Mouse (Mus musculus): ENCODE results near the gene Fam185a. TPM values are rescaled to one million over a fixed set of nuclear protein-coding genes. Genes with fewer than 3 reads are reported as not detected.

Fam185a gene
- 10 to 100 TPM; 11.5 to 12.9 TPM for total RNA-seq (2021)
- long read RNA-seq, experiment 1, transcript Fam185a-201 (8 exons, 3,027 nt) = major isoform, 24 of 24 reads
- long read RNA-seq, experiment 1, partial matches to known transcripts = 0 of 24 reads
- long read RNA-seq, experiment 1, other reads (novel, unspliced or antisense) = 0 of 24 reads
- long read RNA-seq, experiment 2, transcript Fam185a-201 (8 exons, 3,027 nt) = major isoform, 17 of 20 reads
- long read RNA-seq, experiment 2, partial matches to known transcripts = 0 of 20 reads
- long read RNA-seq, experiment 2, other reads (novel, unspliced or antisense) = 3 of 20 reads

DNA sequence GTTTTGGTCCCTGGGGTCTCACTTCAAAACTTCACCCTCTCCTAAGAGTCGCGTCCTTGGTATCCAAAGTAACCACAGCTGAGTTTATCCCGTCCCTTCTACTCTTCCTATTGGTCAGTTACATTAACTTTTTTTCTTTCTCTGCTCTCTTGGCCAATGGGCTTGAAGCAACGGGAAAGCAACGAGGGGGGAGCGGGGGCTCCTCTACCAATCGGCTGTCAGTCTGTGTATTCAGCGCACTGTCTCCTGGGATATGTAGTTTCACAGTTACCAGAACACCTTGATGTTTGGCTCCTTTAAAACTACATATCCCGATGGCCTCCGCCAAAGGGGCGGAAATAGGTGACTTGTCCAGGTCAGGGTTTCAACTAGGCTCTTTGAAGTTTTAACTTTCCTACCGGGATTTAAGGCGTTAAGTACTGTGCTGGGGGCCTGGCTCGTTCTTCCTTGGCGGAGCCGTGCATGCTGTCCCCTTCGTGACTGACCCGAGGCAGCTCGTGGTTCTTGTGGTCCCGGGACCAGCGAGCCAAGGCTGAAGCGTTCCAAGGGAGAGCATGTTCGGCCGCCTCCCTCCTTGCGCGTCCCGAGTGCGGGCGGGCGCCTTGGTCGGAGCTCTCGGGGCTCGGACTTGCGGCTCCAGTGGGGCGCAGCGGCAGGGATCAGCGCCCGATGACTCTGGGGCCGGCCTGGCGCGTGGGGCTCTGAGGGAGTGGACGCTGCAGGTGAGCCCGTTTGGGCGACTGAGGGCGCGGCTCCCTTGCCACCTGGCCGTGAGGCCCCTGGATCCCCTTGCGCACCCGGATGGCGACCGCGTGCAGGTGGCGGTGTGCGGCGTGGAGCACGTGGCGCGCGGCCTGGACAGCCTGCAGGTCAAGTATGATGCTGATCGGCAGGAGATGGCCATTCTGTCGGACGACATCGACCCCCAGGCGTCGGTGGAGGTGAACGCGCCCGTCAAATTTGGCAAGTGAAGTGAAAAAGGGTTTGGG, at the start of gene Fam185a, which contains the start of gene Ccdc146:
Fam185a (plus strand) TSS at position 345 of the 989 bp plus-strand sequence.
Ccdc146 (minus strand) TSS at position 64 of the 989 bp plus-strand sequence.
- intact Hi-C loops (cut with DNase I) = no loop called here

DNA sequence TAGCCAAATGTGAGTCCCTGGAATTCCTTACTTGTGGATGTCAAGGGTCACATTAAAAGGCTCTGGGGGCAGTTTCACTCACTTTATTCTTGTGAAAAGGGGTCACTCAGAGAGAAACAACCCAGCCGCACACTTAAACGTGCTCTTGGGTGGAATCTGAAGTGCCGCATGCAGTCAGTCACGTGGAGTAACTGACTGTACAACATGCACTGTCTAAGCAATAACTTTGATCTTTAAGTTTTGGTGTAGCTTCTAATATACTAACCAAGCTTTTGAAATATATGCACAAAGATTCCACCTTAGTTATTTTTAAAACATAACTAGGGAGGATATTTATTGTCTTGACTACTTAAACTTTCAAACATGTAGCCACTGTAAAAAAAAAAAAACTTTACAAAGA, 47.8 kb upstream of the Fam185a start:
- no peak for DNase-seq
- intact Hi-C loops (cut with DNase I) = no loop called here

More for the DNA sequence above, at the start of gene Fam185a, which contains the start of gene Ccdc146:
- DNase-seq = peak; percentile 86 to 89

DNA sequence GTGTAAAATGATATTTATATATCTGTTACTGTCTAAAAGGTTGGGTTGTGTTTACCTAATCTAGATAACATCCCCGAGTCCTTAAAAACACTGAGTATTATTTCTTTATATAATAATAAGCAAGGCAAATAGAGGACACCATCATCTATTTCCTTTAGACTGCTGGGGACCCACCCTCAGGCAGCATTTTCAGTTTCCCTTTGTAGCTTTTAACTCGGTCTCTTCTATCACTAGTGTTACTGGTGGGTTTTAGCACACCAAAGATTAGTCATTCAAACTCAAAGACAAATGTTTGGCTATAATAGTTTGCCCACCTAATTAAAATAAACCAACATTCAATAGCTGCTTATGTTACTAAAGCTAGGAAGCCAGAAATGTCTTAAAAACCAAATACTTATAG, 46.4 kb upstream of the Fam185a start:
- no peak for DNase-seq
- intact Hi-C loops (cut with DNase I) = no loop called here

DNA sequence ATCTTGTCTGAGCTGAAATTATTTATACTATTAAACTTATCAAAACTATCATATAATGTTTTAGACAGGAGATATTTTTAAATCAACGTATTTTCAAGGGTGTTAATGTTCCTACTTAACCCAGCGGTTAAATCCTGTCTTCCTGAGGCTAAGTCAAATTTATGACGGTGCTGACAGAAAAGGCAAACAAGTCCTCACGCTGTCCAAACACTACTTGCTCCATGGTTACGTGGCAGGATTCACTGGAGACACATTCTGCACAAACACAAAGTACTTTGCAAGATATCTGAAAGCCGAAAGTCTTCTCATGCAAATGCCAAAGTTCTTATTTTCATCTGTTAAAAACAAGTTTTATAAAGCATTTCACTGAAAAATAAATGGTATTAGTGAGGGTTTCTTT, 42.8 kb upstream of the Fam185a start:
- intact Hi-C loops (cut with DNase I) = no loop called here
- DNase-seq = no peak

DNA sequence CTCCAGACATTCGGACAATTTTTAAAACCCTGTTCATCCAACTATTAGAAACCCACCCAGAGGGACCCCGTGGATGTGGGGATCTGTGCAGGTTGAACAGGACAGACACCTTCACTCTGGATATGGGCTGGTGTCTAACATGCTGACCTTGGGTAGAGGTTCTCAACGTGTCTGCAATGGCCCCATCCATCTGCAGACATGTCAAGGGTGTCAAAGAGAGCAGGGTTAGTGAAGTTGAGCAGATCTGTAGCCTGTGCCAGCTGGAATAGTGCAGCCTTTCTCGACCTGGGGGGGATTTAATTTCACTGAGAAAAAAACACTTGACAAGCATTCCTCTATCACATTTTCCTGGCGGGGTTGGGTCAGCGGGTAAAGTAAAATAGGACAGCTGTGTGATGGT, 42.1 kb upstream of the Fam185a start:
- intact Hi-C loops (cut with DNase I) = no loop called here
- DNase-seq = no peak

DNA sequence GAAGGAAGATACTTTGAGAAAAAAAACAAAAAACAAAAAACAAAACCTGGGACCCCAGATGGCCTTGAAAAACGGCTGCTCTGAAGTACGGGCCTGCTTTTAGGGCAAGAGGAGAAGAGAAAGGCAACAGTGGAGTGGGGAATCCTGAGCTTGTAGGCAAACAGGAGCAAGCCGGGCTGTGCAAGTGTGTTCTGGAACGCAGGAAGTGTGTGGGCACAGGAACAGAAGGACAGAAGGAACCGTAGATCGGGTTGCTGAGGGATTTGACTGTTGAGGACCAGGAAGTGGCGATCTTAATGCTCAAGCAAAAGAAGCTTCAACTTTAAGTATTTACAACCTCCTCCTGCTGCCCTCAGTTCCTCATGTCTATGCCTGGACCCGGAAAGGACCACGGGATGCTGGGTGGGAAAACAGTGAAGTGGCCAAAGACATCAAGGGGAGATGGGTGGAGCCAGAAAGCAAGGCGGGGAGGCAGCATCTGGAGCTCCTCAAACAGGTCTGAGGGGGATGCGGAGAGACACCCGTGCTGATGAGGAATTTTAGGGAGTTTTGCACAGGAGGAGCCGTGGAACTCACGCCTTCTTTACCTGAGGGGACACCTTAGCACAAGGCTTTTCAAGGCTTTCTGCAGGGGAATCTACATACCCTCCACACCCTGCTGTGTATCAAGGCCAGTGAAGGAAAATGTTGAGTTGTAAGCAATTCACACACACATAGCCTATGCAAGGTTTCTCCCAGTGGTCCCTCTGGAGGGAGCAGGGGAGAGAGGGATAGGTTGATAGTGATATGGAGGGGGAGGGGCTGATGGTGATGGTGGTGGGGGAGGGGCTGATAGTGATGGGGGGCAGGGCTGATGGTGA, 41.1 kb upstream of the Fam185a start:
- peak in 1 of 2 experiments; percentile 20 for DNase-seq
- intact Hi-C loops (cut with DNase I) = no loop called here

DNA sequence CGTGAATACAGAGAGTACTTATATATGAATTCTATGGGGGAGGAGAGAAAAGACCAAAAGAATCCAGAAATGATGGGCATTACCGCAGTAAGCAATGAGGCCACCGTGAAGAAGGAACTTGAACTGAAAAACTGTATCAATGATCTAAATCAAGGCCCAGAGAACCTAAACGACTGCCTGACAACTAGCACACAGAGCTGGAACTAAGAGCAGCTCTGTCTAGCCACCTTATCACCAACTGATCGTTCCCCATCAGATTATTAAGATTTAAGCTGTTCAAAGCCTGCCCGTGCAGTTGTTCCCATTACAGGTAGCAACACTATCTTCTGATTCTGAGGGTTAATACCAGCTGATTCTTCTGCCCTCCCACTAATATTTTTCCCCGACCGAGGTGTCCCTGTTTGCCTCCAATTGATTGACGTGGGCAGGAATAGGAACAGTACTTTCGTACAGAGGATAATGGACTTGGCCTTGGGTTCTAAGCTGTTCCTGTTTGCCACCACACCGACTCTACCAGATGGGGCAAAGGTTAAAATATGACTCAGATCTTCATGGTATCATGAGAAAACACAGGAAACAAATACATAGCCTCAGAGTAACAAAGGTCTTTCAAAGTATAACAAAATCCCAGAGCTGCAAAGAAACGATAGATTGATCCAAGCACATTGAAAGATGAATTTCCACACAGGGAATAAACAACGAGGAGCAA, 40.4 kb upstream of the Fam185a start:
- no peak for DNase-seq

DNA sequence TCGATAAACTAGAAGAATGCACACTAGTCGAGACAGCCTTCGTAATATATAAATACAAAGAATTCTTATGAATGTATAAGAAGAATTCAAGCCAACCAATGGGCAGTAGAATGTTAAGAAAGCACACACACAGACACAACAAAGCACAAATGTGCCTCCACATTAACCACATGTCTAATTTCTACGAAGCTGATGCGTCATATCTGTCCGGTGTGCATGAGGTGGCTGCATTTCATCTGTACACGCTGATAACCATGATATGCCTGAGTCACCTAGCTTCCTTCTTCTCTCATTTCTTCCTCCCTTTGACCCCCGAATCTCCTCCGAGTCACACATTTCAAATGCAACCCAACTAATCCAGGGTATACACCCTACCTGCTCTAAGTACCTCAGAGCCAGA, 39.8 kb upstream of the Fam185a start:
- no peak for DNase-seq
- intact Hi-C loops (cut with DNase I) = loop anchor here (1.0 kb wide), 1 partner anchor 12 kb away; no protein-coding TSS in a partner anchor

More for the DNA sequence above, 40.4 kb upstream of the Fam185a start:
- intact Hi-C loops (cut with DNase I) = no loop called here

DNA sequence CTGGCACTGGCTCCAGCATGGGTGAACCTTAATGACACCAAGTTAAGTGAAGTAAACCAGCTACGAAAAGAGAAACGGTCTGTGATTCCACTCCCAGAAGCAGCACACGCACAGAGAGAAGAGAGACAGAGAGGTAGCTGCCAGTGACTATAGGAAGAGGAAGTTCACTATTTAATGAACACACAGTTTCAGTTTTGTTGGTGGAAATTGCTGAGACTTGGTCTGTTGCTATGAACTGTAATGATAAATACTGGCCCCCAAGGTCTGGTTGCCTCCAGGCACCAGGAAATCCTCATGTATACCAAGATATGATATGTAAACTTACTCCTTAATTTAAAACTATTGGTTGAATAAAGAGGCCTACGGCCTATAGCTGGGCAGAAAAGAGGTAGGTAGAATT, 38.3 kb upstream of the Fam185a start:
- DNase-seq = no peak
- intact Hi-C loops (cut with DNase I) = no loop called here

DNA sequence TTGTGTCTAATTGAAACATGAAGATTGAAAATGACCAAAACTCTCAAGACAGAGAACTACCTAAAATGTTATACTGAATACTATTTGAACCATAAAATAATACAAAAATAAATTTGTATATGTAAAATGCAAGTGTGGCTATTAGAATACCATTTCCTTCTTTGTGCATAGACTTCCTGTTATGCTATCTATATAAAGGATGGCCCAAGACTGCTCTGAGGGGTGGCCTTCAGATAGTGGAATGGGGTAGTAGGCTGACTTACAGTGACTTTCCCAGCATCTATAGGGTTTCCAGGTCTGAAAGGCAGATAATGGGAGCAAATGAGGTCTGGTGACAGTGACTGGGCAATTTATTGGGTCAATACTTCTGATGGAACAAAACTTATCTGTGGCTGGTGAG, 37.4 kb upstream of the Fam185a start:
- DNase-seq = no peak
- intact Hi-C loops (cut with DNase I) = no loop called here

DNA sequence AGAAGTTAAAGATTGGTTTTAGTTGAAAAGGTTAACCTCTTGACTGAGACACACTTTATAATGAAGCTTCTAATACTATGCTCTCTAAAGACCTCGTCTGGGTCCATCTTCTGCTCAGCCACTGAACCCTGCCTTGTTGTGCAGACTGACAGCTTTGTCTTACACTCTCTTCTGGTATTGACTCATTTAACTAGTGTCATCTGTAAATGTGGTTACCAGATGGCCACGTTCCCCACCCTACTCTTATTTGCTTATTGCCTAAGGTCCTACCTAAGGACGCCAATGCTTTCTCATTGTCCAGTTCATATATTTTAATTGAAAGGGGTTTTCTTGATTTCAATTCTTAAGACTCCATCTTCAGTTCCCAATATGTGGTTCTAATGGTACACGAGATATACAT, 35.9 kb upstream of the Fam185a start:
- intact Hi-C loops (cut with DNase I) = no loop called here
- no peak for DNase-seq

DNA sequence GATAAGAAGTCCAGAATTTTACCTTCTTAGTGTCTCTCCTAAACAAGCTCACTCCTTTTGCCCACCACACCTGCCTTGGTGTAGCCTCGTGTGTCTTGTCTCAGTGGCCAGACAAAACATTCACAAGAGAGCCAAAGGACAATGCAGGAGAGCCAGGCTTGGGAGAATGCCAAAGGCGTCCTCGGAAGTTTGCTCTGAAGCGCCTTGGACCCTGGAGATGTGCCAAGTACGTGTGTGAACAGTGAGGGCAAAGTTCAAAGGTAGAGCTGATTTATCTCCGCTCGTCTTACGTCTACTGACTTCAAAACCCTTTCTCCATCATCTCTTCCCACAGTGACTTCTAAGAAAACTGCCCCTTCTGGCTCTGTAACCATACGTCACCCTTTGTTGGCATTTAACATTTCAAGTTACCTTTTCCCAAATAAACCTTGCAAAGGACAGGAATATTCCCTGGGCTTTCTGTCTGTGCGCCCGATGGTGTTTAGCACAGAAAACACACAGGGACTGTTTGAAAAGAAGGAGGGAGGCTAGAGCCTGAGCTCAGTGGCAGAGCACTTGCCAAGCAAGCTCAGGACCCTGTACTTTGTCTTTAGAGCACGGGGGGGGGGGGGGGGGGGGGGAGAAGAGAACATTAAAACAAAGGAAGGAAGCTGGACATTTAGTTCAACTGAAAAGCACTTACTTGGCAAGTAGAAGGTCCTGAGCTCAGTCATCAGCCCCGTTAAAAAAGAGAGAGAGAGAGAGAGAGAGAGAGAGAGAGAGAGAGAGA, 33.0 kb upstream of the Fam185a start:
- intact Hi-C loops (cut with DNase I) = no loop called here
- DNase-seq = no peak

DNA sequence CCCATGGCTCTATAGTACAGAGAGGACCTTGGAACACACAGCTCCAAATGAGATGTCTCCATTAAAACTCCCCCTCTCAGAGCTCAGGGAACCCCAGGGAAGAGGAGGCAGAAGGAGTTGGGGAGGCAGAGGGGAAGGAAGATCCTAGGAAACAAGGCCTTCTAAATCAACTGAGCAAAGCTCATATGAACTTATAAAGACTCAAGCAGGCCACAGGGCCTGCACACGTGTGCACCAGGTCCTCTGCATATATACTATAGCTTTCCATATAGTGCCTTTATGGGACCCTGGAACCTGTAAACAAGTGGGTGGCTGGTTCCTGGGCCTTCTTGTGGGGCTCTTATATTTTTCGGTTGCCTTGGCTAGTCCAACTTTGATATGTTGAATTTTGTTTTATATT, 30.2 kb upstream of the Fam185a start:
- intact Hi-C loops (cut with DNase I) = no loop called here
- DNase-seq = no peak

DNA sequence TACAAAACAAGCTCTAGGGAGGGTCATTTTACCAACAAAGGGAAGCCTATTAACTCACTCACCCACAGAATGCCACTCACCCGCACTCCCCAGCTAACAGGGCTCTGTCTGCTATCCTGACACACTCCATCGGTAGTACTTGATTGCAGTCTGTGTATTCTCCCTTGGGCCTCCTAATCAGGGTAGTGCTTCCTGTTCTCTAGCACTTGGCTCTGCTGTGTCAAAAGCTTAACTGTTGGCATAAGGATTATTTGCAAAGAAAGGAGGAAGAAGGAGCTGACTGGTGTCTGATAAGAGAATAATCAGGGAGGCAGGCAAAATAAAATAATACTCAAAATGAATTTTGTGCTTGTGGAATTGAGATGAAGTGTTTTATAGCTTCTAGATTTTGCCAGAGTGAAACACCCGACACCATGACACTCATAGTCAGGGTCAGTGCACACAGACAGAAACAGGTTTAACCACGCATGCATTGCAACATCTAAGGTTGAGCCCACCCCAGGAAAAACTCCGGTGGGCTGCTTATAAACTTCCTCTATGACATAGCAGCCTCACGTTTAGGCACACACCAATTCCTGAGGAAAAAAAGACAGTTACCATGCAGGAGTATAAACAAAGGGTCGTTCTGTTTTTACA, 29.4 kb upstream of the Fam185a start:
- intact Hi-C loops (cut with DNase I) = no loop called here
- DNase-seq = no peak

DNA sequence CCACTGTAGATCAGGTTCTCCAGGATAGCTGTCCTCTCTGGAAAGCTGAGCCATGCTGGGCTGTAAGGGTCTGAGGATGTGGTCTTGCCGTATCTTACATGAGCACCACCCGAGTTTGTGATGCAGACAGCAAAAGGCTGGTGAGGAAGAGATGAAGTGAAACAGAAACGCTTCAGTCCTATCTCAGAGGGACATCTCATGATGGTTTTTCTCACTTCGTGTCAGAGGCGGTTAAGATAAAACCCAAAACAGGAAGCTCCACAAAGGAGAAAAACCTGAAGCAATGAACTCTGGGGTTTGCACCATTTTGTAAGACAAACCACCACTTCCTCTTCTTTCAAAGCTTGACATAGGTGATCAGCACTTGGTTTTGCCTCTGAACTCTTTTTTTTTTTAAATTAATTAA, 13.5 kb upstream of the Fam185a start:
- no peak for DNase-seq
- intact Hi-C loops (cut with DNase I) = no loop called here

DNA sequence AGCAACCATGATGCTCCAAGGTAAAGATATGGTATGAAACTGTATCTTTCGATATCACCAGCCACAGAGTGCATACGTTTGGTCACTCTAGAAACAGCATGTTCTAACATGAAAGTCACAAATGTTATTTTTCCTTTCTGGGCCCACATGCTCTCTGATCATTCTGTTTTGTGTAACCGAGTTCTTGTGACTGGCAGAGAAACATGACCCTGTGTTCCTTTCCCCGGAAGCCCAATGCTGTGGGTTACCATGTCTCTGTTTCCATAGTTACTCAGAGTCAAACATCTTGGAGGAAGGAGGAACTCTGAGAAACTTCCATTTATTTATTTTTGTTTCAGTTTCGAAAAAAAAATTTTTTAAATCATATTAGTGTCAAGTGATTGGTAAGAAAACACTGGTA, 12.7 kb upstream of the Fam185a start:
- no peak for DNase-seq
- intact Hi-C loops (cut with DNase I) = no loop called here

DNA sequence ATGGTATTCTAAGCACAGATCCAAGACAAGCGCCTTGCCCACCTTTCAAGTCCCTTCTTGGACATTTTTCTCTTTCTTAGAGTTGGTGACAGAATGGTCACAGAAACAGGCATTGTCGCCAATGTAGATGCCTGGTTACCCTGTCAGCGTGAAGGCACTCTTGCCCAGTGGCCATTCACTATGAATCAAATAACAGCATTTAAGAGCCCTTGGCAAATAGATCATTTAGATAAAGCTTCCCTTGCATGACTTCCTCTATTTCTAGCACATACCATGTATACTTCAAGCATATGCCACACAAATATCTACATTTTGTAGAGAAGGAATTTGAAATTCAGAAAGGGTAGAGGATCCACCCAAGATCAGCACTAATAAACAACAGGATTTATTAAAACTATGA, 11.4 kb upstream of the Fam185a start:
- intact Hi-C loops (cut with DNase I) = no loop called here

DNA sequence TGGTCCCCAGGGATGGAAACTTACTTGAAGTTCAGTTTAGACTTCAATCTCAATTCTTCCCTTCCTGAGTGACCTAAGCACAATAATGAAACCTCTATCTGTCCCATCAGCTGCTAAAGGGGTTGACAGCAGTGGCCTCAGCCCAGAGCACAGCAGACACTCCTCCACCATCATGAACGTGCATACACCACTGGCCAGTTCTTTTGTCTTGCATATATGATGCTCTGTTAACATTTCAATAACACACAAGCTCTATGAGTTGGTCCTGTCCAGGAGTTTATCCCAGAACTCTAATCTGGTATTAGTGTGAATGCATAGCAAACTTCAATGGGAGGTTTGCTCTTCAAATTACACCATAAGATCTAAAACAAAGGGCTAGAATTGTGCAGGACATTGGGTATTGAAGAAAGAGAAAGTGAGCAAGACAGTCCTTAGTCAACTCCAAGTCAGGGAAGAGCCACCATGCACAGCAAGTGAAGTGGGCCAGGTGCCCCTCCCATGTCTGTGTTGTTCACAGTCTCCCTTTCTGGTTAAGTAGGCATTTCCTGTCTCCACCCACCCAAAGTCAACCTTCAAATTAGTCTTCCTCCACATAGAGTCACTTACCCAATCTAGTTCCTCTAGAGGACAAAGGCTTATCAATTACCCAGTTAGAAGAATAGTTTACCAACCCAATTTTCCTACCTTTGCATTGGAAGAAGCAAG, 10.5 kb upstream of the Fam185a start:
- intact Hi-C loops (cut with DNase I) = no loop called here
- DNase-seq = no peak

More for the DNA sequence above, 11.4 kb upstream of the Fam185a start:
- DNase-seq = no peak

Measured in heart, postnatal 14 days (tissue).